Mouse (Mus musculus) kidney, postnatal 25 days (tissue): ENCODE measurements around the gene Slc2a10.
A peak's percentile ranks its signal among the peaks of the same experiment; 100 is the strongest.

ENCODE experiments used
- DNase-seq, 2 experiments: peaks; one replicate each; pipeline ENCODE4 v3.0.0; 2021; ENCODE audit warnings: mixed read lengths in 2 of 2

Gene Slc2a10

DNA sequence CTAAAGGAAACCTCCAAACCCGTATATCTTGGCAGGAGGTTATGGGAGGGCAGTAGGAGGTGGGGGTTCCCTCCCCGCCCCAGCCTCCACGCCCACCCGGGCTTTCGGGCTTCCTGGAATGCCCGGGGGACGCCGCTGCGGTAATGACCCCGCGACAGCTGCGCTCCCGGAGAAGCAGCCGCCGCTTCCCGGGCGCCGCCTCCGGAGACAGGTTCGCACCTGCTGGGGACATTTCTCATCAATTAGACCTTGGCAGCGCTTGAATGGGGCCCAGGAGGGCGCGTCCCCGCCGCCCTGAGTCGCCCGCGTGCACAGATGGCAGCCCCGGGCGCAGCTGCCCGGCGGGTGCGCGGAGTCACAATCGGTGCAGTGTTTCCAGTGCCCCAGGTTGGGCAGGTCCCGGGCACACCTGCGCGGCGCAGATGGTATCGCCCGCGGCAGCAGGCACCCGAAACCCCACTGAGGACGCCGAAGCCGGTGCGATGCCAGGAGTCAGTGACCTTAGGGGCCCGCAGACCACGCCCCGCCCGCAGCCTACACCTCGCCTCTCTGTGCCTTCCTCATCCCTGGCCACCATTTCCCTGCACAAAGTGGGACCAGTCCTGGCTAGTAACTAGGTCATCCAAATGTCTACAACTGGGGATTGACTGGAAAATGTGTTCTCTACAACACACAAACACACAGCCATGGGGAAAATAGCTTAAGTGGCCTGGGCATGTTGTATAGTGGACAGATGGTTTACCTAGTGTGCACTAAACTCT lies 59.9 kb downstream of the Slc2a10 start:
- peak; percentile 39 to 68 for DNase-seq

DNA sequence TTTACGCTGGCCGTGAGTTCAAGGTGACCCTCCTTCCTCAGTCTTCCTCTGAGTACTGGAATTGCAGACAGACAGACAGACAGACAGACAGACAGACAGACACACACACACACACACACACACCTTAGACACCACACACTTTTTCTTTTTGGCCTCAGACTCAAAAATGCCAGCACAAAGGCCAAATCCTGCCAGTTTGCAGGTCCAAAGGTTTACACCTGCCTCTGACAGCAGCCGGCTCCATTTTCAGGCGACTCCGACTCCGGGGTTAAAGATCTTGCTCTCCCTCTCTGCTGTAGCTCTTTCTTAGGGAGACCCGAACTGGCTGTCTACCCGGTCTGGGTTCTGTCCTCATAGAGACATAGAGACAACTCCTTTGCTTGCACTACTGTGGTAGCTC lies 60.5 kb downstream of the Slc2a10 start:
- DNase-seq, result peak; percentile 45 to 67

- DNase-seq, result no peak
These were observed 61.0 kb downstream of the Slc2a10 start for GRCm38 (mm10) chr2:165564620-165565019.

DNA sequence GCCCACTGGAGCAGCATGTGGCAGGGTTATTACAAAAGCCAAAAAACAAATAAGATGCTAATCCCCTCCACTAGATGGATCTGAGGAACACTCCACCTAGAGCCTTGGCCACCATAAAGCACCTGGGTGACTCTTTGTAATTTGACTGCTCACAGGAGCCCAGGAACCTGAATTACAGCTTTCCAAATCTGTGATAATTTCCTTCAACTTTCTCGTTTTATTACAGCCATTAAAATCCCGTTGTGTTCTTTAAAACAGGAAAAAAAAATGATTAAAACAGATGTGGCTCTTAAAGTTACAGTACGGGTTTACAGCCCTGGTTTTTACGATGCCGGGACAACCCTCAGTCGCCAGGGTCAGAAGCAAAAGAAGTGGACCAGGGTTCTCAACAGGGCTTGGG lies 63.3 kb downstream of the Slc2a10 start:
- no peak for DNase-seq

- DNase-seq, result no peak
These were observed 64.2 kb downstream of the Slc2a10 start for GRCm38 (mm10) chr2:165567820-165568219.

- no peak for DNase-seq
These were observed 65.3 kb downstream of the Slc2a10 start for GRCm38 (mm10) chr2:165568911-165569310.
